Mouse (Mus musculus): ENCODE measurements around the gene Cbx7. TPM values are rescaled to one million over a fixed set of nuclear protein-coding genes. Genes with fewer than 3 reads are reported as not detected.

Cbx7 gene
- 1.5 TPM in 2 replicates for polyA plus RNA-seq (2015; fragmentation: Nextera tagmentation; extraction: Ambion mirVana)

DNA sequence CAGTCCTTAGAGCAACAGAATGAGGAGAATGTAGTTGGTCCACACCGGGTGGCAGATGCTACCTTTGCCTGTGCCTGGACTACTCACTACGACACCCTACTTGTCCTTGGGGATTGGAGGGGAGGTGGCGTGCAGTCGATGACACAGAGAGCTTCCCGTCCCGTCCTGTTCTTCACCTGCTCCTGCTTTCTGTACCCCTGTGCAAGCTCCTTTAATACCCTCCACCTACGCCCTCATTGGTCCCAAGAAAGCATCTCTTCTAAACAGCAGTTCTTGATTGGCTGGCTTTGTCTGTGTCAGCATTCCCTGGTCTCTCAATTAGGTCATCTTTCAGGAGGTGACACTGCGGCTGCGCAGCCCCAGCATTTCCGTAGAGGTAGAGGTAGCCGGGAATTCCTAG lies at the start of gene Cbx7:
Gene Cbx7, minus strand, starts transcription at position 180 of the 400 bp plus-strand sequence.
- Histone ChIP-seq H3K9me3 (no peaks in the 10 kb centered on the region), H3K9ac (no peak within 1 kb of the TSS), H3K27ac (replicated peaks) (no peak within 1 kb of the TSS), H3K4me1 (no peaks in the 10 kb centered on the region), H3K36me3 (no peaks in the 10 kb centered on the region), H3K4me3 (no peak within 1 kb of the TSS), H3K27me3 (replicated peaks) (no peaks in the 10 kb centered on the region), H3K4me2 (no peak within 1 kb of the TSS)
- ATAC-seq (ENCODE audit: extremely low read depth, insufficient number of reproducible peaks, low FRiP score, low TSS enrichment), result no peak
- 86% methylated on average over 11 of the region's 11 CpGs for WGBS

DNA sequence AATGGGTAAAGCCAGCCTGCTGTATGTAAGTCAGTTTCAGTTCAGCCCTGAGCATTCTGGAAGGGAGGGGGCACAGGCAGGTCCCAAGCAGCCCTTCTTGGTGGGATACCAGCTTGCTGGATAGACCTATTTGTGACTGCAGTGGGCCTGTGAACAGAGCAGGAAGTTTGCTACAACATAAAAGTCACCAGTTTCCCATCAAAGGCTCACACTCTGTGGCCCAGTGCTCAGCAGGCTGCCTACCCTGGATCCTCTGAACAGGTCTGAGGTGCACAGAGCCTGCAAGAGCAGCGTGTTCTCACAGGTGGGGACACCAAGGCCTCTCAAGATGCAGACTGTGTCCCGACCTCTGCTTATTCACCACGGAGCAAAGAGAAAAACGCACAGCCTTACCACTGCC lies 49.6 kb upstream of the Cbx7 start:
- peaks cover 16% of the 10 kb centered on the region for H3K27me3 ChIP-seq (replicated peaks)
- H3K36me3 ChIP-seq, result no peaks in the 10 kb centered on the region
- ATAC-seq (ENCODE audit: extremely low read depth, insufficient number of reproducible peaks, low FRiP score, low TSS enrichment), result no peak
- no peak overlapping the region for H3K4me2 ChIP-seq
- WGBS, result 71% methylated on average over 4 of the region's 4 CpGs
- peaks cover 23% of the 10 kb centered on the region for H3K4me1 ChIP-seq
- H3K9ac ChIP-seq, result no peak overlapping the region
- H3K4me3 ChIP-seq, result no peak overlapping the region
- H3K27ac ChIP-seq (replicated peaks), result no peak overlapping the region
- no peaks in the 10 kb centered on the region for H3K9me3 ChIP-seq

- H3K27ac ChIP-seq (replicated peaks), result no peak overlapping the region
- no peak overlapping the region for H3K4me3 ChIP-seq
- no peak overlapping the region for H3K4me2 ChIP-seq
- no peak overlapping the region for H3K9ac ChIP-seq
- H3K36me3 ChIP-seq, result no peaks in the 10 kb centered on the region
- no peak for ATAC-seq (ENCODE audit: extremely low read depth, insufficient number of reproducible peaks, low FRiP score, low TSS enrichment)
- 40% methylated on average over 4 of the region's 4 CpGs for WGBS
- peaks cover 21% of the 10 kb centered on the region for H3K4me1 ChIP-seq
- peaks cover 25% of the 10 kb centered on the region for H3K27me3 ChIP-seq (replicated peaks)
- no peaks in the 10 kb centered on the region for H3K9me3 ChIP-seq
Measured at GRCm38 (mm10) chr15:80019625-80020024, 48.7 kb upstream of the Cbx7 start.

DNA sequence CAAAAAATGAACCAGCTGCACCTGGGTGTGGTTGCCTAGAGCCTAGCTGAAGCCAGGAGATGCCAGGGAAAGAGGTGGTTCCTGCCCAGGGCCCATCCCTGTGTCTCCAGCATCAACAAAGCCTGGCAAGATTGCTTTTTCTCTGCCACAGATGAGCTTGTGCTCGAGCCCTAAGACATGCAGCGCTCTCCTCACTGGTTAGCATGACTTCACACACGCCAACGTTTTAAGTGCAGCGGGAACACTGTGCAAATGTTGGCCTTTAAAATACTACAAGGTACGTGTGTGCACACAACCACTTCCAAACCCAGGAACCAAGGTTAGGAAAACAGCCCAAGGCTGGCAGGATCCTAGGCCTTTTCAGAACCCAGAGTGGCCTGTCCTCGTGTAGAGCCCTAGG lies 48.3 kb upstream of the Cbx7 start:
- no peak overlapping the region for H3K27ac ChIP-seq (replicated peaks)
- peaks cover 21% of the 10 kb centered on the region for H3K4me1 ChIP-seq
- H3K36me3 ChIP-seq, result no peaks in the 10 kb centered on the region
- peaks cover 29% of the 10 kb centered on the region for H3K27me3 ChIP-seq (replicated peaks)
- no peak overlapping the region for H3K4me2 ChIP-seq
- no peak overlapping the region for H3K4me3 ChIP-seq
- WGBS, result 81% methylated on average over 7 of the region's 7 CpGs
- no peaks in the 10 kb centered on the region for H3K9me3 ChIP-seq
- no peak for ATAC-seq (ENCODE audit: extremely low read depth, insufficient number of reproducible peaks, low FRiP score, low TSS enrichment)
- H3K9ac ChIP-seq, result no peak overlapping the region

- Histone ChIP-seq H3K4me2 (no peak overlapping the region), H3K27me3 (replicated peaks) (peaks cover 54% of the 10 kb centered on the region), H3K9ac (no peak overlapping the region), H3K36me3 (no peaks in the 10 kb centered on the region), H3K4me1 (peaks cover 39% of the 10 kb centered on the region), H3K9me3 (no peaks in the 10 kb centered on the region), H3K4me3 (no peak overlapping the region), H3K27ac (replicated peaks) (no peak overlapping the region)
- ATAC-seq (ENCODE audit: extremely low read depth, insufficient number of reproducible peaks, low FRiP score, low TSS enrichment), result no peak
- WGBS, result 69% methylated on average over 9 of the region's 9 CpGs
Measured at GRCm38 (mm10) chr15:80016563-80017301, 45.8 kb upstream of the Cbx7 start.

DNA sequence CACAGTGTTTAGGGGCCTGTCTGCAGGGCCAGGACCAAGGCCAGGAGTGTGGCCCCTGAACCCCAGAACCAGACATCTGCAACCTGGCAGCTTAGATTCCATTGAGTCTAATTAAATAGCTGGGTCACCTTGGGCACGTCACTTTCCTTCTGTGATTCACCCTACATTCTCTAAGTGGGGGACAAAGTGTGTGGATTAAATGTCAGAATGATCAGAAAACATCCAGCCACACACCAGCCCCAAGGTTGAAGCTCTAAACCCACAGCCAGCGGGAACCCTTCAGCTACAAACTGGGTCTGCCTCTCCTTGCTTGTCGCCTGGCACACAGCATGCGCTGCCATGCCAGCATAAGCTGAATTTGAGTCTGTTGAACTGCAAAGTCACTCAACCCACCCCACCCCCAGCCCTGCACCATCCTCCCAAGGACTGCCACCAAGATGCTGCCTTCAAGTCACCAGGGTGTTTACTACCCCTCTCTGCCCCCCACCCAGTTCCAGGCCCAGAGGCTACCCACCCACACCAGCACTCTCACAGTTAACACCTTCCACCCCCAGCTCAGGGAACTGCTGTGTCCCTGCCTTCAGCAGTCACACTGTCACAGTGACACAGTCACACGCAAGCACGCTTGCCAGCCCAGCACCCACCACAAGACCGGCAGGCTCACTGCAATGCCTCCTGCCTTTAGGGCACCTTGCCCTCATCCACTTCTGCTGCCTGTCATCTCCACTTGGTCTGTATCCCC lies 44.5 kb upstream of the Cbx7 start:
- H3K4me3 ChIP-seq, result peak overlapping the region; percentile 67

GRCm38 (mm10) chr15:80014321-80015210 lies 43.6 kb upstream of the Cbx7 start, which contains the start of gene Pdgfb:
TSS of gene Pdgfb (minus strand) at chr15:80014977.
- Histone ChIP-seq H3K4me1 (peaks cover 43% of the 10 kb centered on the region), H3K4me3 (peak within 1 kb of the TSS; percentile 67), H3K9me3 (no peaks in the 10 kb centered on the region), H3K36me3 (no peaks in the 10 kb centered on the region), H3K27ac (replicated peaks) (peak within 1 kb of the TSS; percentile 40), H3K27me3 (replicated peaks) (peaks cover 76% of the 10 kb centered on the region), H3K9ac (peak within 1 kb of the TSS; percentile 85), H3K4me2 (peak within 1 kb of the TSS; percentile 96)
- 1% methylated on average over 60 of the region's 60 CpGs for WGBS
- ATAC-seq (ENCODE audit: extremely low read depth, insufficient number of reproducible peaks, low FRiP score, low TSS enrichment), result no peak

More for the DNA sequence above, 44.5 kb upstream of the Cbx7 start:
- Histone ChIP-seq H3K9ac (peak overlapping the region; percentile 85; the same call in 1 of the 2 replicates), H3K36me3 (no peaks in the 10 kb centered on the region), H3K27me3 (replicated peaks) (peaks cover 68% of the 10 kb centered on the region), H3K4me1 (peaks cover 40% of the 10 kb centered on the region), H3K9me3 (no peaks in the 10 kb centered on the region), H3K4me2 (peak overlapping the region; percentile 96), H3K27ac (replicated peaks) (no peak overlapping the region)
- 60% methylated on average over 7 of the region's 7 CpGs for WGBS
- ATAC-seq (ENCODE audit: extremely low read depth, insufficient number of reproducible peaks, low FRiP score, low TSS enrichment), result no peak

GRCm38 (mm10) chr15:80014031-80014320 lies 43.1 kb upstream of the Cbx7 start:
- Histone ChIP-seq H3K27ac (replicated peaks) (peak overlapping the region; percentile 40; the same call in 1 of the 2 replicates), H3K9ac (peak overlapping the region; percentile 85), H3K27me3 (replicated peaks) (peaks cover 80% of the 10 kb centered on the region), H3K4me2 (peak overlapping the region; percentile 96), H3K36me3 (no peaks in the 10 kb centered on the region), H3K9me3 (no peaks in the 10 kb centered on the region), H3K4me1 (peaks cover 43% of the 10 kb centered on the region), H3K4me3 (peak overlapping the region; percentile 67)
- WGBS, result under 1% methylated on average over 37 of the region's 37 CpGs
- ATAC-seq (ENCODE audit: extremely low read depth, insufficient number of reproducible peaks, low FRiP score, low TSS enrichment), result no peak

DNA sequence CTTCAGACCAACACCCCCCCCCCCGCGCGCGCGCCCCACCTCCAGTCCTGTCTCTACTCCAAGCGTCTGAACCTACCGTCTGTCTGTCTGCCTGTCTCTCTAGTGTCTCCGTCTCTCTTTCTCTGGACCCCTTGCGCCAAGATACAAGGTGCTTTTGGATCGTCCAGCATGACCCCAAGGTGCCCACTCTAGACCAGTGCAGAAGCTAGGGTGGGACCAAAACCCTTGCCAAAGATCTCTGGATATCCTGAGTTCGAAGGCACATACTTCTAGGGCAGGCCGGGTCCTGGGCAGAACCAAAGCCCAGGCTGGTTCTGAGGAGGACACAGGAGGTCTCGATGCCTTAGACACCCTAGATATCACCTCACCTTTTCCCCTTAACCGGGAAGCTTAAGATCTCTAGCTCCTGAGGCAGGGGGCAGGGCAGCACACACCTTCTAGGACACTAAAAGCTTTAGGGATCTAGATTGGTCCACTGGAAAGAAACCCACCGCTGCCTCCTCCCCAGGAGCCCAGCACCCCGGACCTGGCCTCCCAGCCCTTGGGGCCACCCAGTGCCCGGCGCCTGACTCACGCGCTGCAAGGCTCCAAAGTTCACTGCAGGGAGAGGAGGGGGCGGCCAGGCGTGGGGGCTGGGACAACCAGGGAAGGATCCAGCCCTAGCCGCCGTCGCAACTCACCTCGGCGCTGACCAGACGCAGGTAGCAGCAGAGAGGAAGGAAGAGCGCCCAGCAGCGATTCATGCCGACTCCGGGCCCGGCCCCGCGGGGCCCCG lies 42.5 kb upstream of the Cbx7 start:
- H3K9me3 ChIP-seq, result no peaks in the 10 kb centered on the region
- peak overlapping the region; percentile 40; the same call in 1 of the 2 replicates for H3K27ac ChIP-seq (replicated peaks)
- ATAC-seq (ENCODE audit: extremely low read depth, insufficient number of reproducible peaks, low FRiP score, low TSS enrichment), result no peak
- H3K9ac ChIP-seq, result peak overlapping the region; percentile 85
- H3K36me3 ChIP-seq, result no peaks in the 10 kb centered on the region
- H3K4me3 ChIP-seq, result peak overlapping the region; percentile 67
- peak overlapping the region; percentile 96 for H3K4me2 ChIP-seq
- H3K4me1 ChIP-seq, result peaks cover 43% of the 10 kb centered on the region
- peaks cover 85% of the 10 kb centered on the region for H3K27me3 ChIP-seq (replicated peaks)
- WGBS, result 1% methylated on average over 36 of the region's 36 CpGs

- no peak for ATAC-seq (ENCODE audit: extremely low read depth, insufficient number of reproducible peaks, low FRiP score, low TSS enrichment)
- H3K27ac ChIP-seq (replicated peaks), result 0 out of 2 replicates have a peak overlapping the region, but pooled peaks have one; percentile 10
- under 1% methylated on average over 52 of the region's 60 CpGs for WGBS
- H3K4me1 ChIP-seq, result peaks cover 43% of the 10 kb centered on the region
- H3K4me3 ChIP-seq, result peak overlapping the region; percentile 67
- no peaks in the 10 kb centered on the region for H3K9me3 ChIP-seq
- H3K4me2 ChIP-seq, result peak overlapping the region; percentile 96
- H3K27me3 ChIP-seq (replicated peaks), result peaks cover 85% of the 10 kb centered on the region
- H3K36me3 ChIP-seq, result no peaks in the 10 kb centered on the region
- peak overlapping the region; percentile 85 for H3K9ac ChIP-seq
Measured at GRCm38 (mm10) chr15:80012527-80013201, 41.7 kb upstream of the Cbx7 start.
